In the genomic region with DNA sequence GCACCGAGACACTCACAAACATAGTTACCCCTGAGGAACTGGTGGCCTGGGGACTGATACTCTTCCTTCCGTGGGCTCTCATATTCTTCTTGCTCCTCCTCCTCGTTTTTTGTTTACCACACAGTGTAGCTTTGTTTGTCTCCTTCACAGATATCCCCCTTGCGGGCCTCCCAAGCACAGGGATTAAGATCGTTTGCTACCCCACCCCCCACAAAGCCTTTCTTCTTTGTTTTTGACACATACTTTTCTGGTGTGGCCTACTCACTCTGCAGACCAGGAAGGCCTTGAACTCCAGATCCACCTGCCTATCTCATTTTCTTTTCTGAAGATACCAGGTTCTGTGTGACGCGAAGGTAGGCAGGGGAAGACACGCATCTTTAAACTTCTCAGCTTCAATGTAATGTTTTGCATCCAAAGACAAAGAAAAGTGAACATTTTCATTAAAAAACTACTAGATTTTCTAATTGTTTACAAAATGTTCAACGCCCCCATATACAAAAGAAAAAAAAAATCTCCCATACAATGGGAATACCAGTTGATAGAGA, we compare ENCODE assay signal across 8 mouse cellular contexts. TPM values are rescaled to one million over a fixed set of nuclear protein-coding genes. Genes with fewer than 3 reads are reported as not detected.
DNase-seq lines count a peak whose midpoint lies in the region; ATAC-seq and TF ChIP-seq lines count a peak whose summit lies in the region.

No protein-coding gene starts in this region.

- peak overlapping the region; percentile 97 for H3K4me2 ChIP-seq in kidney, postnatal 0 days (ENCODE audit: low read length)
- peak overlapping the region; percentile 88 for H3K4me2 ChIP-seq in hindbrain, embryonic 16.5 days (ENCODE audit: low read length)
- H3K4me2 ChIP-seq in midbrain, embryonic 15.5 days, result peak overlapping the region; percentile 88

- no peaks in the 10 kb centered on the region for H3K9me3 ChIP-seq in kidney, postnatal 0 days (replicated peaks; ENCODE audit: low read length)
- H3K9me3 ChIP-seq in hindbrain, embryonic 16.5 days (ENCODE audit: control insufficient read depth, low read length), result no peaks in the 10 kb centered on the region
- no peaks in the 10 kb centered on the region for H3K9me3 ChIP-seq in midbrain, embryonic 15.5 days

- H3K4me1 ChIP-seq in kidney, postnatal 0 days (replicated peaks; ENCODE audit: insufficient read depth, low read length), result no peaks in the 10 kb centered on the region
- no peaks in the 10 kb centered on the region for H3K4me1 ChIP-seq in hindbrain, embryonic 16.5 days (ENCODE audit: control insufficient read depth, insufficient read depth, low read depth, low read length)
- peaks cover 2% of the 10 kb centered on the region; the same call in 1 of the 2 replicates for H3K4me1 ChIP-seq in midbrain, embryonic 15.5 days

- ATAC-seq in kidney, postnatal 0 days (replicated peaks; ENCODE audit: low FRiP score, low read depth), result no peak
- no peak for ATAC-seq in hindbrain, embryonic 16.5 days
- no peak for ATAC-seq in midbrain, embryonic 15.5 days (replicated peaks)

- H3K27ac ChIP-seq in kidney, postnatal 0 days, result no peak overlapping the region
- no peak overlapping the region for H3K27ac ChIP-seq in hindbrain, embryonic 16.5 days (ENCODE audit: low read depth, low read length)
- no peak overlapping the region for H3K27ac ChIP-seq in midbrain, embryonic 15.5 days

- 70% methylated on average over 9 of the region's 9 CpGs for WGBS in kidney, postnatal 0 days
- 49% methylated on average over 9 of the region's 9 CpGs for WGBS in hindbrain, embryonic 16.5 days
- whole genome bisulfite sequencing in midbrain, embryonic 15.5 days, result 50% methylated on average over 9 of the region's 9 CpGs

- DNase-seq in kidney, postnatal 0 days (ENCODE audit: low spot score), result no peak
- DNase-seq in kidney, postnatal 25 days, result no peak
- peak; percentile 61 for DNase-seq in ZHBTc4 (ENCODE audit: low read depth, low spot score)
- DNase-seq in adrenal gland, adult 18-20 months (ENCODE audit: low spot score in 2 of 2), result no peak
- no peak for DNase-seq in adrenal gland, postnatal 10 days
- no peak for DNase-seq in urinary bladder, postnatal 36 days (ENCODE audit: low spot score in 2 of 2)

- H3K9ac ChIP-seq in kidney, postnatal 0 days (ENCODE audit: low read depth, low read length), result no peak overlapping the region; the same call in 1 of the 2 replicates
- peak overlapping the region; percentile 91; the same call in 1 of the 2 replicates for H3K9ac ChIP-seq in hindbrain, embryonic 16.5 days (ENCODE audit: low read depth, low read length)
- no peak overlapping the region for H3K9ac ChIP-seq in midbrain, embryonic 15.5 days

- H3K27me3 ChIP-seq in kidney, postnatal 0 days (ENCODE audit: insufficient read depth, low read length), result peaks cover 21% of the 10 kb centered on the region
- H3K27me3 ChIP-seq in hindbrain, embryonic 16.5 days (replicated peaks; ENCODE audit: control insufficient read depth, insufficient read depth, low read length), result peaks cover 24% of the 10 kb centered on the region
- H3K27me3 ChIP-seq in midbrain, embryonic 15.5 days (replicated peaks), result peaks cover 30% of the 10 kb centered on the region

- peak overlapping the region; percentile 61 for H3K4me3 ChIP-seq in kidney, postnatal 0 days (replicated peaks; ENCODE audit: low read depth, low read length)
- peak overlapping the region; percentile 76 for H3K4me3 ChIP-seq in hindbrain, embryonic 16.5 days (ENCODE audit: low read length)
- H3K4me3 ChIP-seq in midbrain, embryonic 15.5 days, result peak overlapping the region; percentile 81

- H3K36me3 ChIP-seq in kidney, postnatal 0 days (ENCODE audit: insufficient read depth, low read length), result no peaks in the 10 kb centered on the region
- no peaks in the 10 kb centered on the region for H3K36me3 ChIP-seq in hindbrain, embryonic 16.5 days (ENCODE audit: control insufficient read depth, insufficient read depth, low read length)
- no peaks in the 10 kb centered on the region for H3K36me3 ChIP-seq in midbrain, embryonic 15.5 days (replicated peaks)

- TF ChIP-seq CTCF in kidney, postnatal 0 days (IDR thresholded peaks at IDR 0.05; ENCODE audit: low read depth), result no peak

RNA-seq across cellular contexts. Expression of a gene that starts 38.5 kb away (rescaled TPM):
- 0.40 and 0.51 TPM in 2 replicates for polyA plus RNA-seq in kidney, postnatal 0 days (2015; fragmentation: Nextera tagmentation; extraction: Ambion mirVana)
- polyA plus RNA-seq in hindbrain, embryonic 16.5 days (2015; fragmentation: Nextera tagmentation; extraction: Ambion mirVana), result not detected in 2 replicates
- polyA plus RNA-seq in midbrain, embryonic 15.5 days (2015; fragmentation: Nextera tagmentation; extraction: Ambion mirVana), result not detected in 2 replicates
- not detected for total RNA-seq in adrenal gland, adult 18-20 months (2021)
- not detected for total RNA-seq in adrenal gland, postnatal 10 days (2021)
